Mouse (Mus musculus) left cerebral cortex, adult 18-20 months (tissue): ENCODE measurements around the gene Gm11213. TPM values are rescaled to one million over a fixed set of nuclear protein-coding genes. Genes with fewer than 3 reads are reported as not detected.

Source experiments
- DNase-seq, 2 experiments: peaks; one replicate each; pipeline ENCODE4 v3.0.0; 2021 to 2022; ENCODE audit warnings: low spot score in 2 of 2, mixed read lengths in 1 of 2
- total RNA-seq, 2 experiments: library from RNA; stranded (reverse); gene quantifications; 2 replicates each; pipeline ENCODE4 v1.2.3; 2021

Gene Gm11213
- total RNA-seq, 2 experiments from 2014 or later, result not detected

DNA sequence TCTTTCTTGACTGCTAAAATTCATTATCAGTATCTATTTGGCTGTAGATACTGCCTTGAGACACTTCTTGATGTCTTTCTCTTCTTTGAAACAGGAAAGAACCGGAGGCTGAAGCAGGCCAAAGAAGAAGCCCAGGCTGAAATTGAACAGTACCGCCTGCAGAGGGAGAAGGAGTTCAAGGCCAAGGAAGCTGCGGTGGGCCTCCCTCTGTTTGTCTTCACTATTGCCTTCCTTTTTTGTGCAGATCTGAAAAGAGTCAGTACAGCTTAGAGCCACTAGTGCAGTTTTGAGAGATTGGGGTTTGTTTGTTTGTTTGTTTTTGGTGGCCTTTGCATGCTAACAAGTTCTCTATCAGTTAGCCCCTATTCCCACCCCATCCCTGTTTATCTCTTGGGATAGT is 56.6 kb downstream of the Gm11213 start:
- DNase-seq, result no peak

DNA sequence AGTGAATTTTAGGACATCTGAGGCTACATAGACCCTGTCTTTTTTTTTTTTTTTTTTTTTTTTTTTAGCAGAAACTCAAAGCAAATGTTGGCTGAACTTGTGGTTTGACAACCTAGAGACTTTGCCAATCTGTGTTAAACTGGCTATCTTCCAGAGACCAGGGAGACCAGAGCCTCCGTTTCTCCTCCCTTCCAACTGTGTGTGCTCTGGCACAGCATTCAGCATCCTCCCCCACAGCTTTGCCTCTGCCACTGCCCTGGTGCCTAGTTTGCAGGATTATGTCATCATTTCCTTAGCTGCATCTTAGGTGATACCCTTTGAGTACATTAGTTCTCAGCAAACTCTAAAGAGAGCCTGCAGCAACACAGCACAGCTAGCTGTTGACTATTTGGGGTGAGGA is 57.3 kb downstream of the Gm11213 start:
- no peak for DNase-seq

Other genes with a start within 250 kb of the Gm11213 start
- not detected for gene Orm3, start 249.1 kb downstream of the Gm11213 start, total RNA-seq
- gene Orm2, start 242.8 kb downstream of the Gm11213 start, total RNA-seq, result not detected
- gene Akna, start 201.9 kb downstream of the Gm11213 start, total RNA-seq, result 1 to 10 TPM; 3.3 TPM
- 10 to 100 TPM; 38.5 to 42.1 TPM for gene Whrn, start 109.3 kb downstream of the Gm11213 start, total RNA-seq
- 100 to 1,000 TPM; 143 to 157 TPM for gene Atp6v1g1, start 60.5 kb downstream of the Gm11213 start, total RNA-seq
- 10 to 100 TPM in 1 of 2 experiments, 1 to 10 TPM in 1; 9.5 to 10.4 TPM for gene Tmem268, start 46.5 kb downstream of the Gm11213 start, total RNA-seq
- gene Tex48, start 17.2 kb upstream of the Gm11213 start, total RNA-seq, result not detected
- not detected for gene Gm11214, start 58.1 kb upstream of the Gm11213 start, total RNA-seq
- gene Tnfsf15, start 139.9 kb upstream of the Gm11213 start, total RNA-seq, result under 1 TPM in 1 of 2 experiments, not detected in 1; 0.14 TPM